Mouse (Mus musculus) liver, embryonic 15.5 days (tissue): ENCODE results near the gene Peak1. TPM values are rescaled to one million over a fixed set of nuclear protein-coding genes. Genes with fewer than 3 reads are reported as not detected.

ENCODE experiments used
- ATAC-seq: fragments of 200-750 bp; cut with Nextera tagmentation; 2 replicates; pipeline ENCODE4 v1.8.0; 2017; ENCODE audit warnings: moderate number of reproducible peaks, mild to moderate bottlenecking, moderate library complexity; ENCODE audit not compliant: insufficient read depth
- H3K27ac ChIP-seq: fragments of 300-500 bp; sonication (generic); replicated peaks from 2 replicates; pipeline ENCODE4 v1.5.1; 2015; ENCODE audit warnings: mild to moderate bottlenecking, inconsistent platforms
- H3K27me3 ChIP-seq: fragments of 300-500 bp; sonication (generic); 2 replicates; pipeline ENCODE4 v1.6.1; 2015; ENCODE audit warnings: mild to moderate bottlenecking, inconsistent platforms
- H3K36me3 ChIP-seq: fragments of 300-500 bp; sonication (generic); replicated peaks from 2 replicates; pipeline ENCODE4 v1.6.1; 2015; ENCODE audit warnings: moderate library complexity, mild to moderate bottlenecking, inconsistent platforms
- H3K4me1 ChIP-seq: fragments of 300-500 bp; sonication (generic); replicated peaks from 2 replicates; pipeline ENCODE4 v1.6.1; 2015; ENCODE audit warnings: inconsistent platforms
- H3K4me2 ChIP-seq: fragments of 300-500 bp; sonication (generic); 2 replicates; pipeline ENCODE4 v1.6.1; 2015; ENCODE audit warnings: moderate library complexity, mild to moderate bottlenecking, inconsistent platforms
- H3K4me3 ChIP-seq: fragments of 300-500 bp; sonication (generic); replicated peaks from 2 replicates; pipeline ENCODE4 v1.5.1; 2015; ENCODE audit warnings: mild to moderate bottlenecking, inconsistent platforms
- H3K9ac ChIP-seq: fragments of 300-500 bp; sonication (generic); 2 replicates; pipeline ENCODE4 v1.6.1; 2015; ENCODE audit warnings: moderate library complexity, mild to moderate bottlenecking, inconsistent platforms
- H3K9me3 ChIP-seq: fragments of 300-500 bp; sonication (generic); replicated peaks from 2 replicates; pipeline ENCODE4 v1.6.1; 2016; ENCODE audit warnings: inconsistent platforms
- WGBS: fragments of 180-500 bp; shearing (Covaris S2); methylation state at CpG from one replicate; pipeline ENCODE4 v1.1.7; 2015; ENCODE audit warnings: mixed read lengths; ENCODE audit not compliant: insufficient replicate concordance; 5-methylcytosine and 5-hydroxymethylcytosine counted together
- polyA plus RNA-seq: library from polyadenylated mRNA; unstranded; fragments of >200 nt; fragmentation: Nextera tagmentation; extraction: Ambion mirVana; gene quantifications from 2 replicates; pipeline ENCODE4 v1.2.1, GENCODE M21; 2015

Peak1 gene
- polyA plus RNA-seq, 1 experiment from 2014 or later, result 2.4 TPM

DNA sequence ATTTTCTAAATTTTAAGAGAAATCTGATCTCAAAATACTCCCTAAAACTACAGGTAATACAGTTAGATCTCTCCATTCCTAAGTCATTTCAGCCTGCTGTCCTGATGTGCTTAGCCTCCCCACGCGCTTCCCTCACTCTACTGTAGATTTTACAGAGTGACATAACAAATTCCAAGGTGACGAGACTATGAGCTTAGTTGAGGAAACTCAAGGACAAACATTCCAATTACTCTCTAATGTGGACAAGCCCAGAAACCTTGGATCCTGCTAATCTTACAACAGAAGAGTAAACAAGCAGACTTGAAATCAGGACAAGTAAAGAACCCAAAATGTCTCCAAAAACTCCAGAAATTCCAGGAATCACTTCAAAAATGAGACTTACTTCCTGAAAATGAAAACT lies 58.6 kb downstream of the Peak1 start:
- Histone ChIP-seq H3K27me3 (no peaks in the 10 kb centered on the region), H3K4me1 (no peaks in the 10 kb centered on the region), H3K36me3 (no peaks in the 10 kb centered on the region), H3K4me3 (no peak overlapping the region), H3K9me3 (no peaks in the 10 kb centered on the region), H3K4me2 (no peak overlapping the region), H3K27ac (no peak overlapping the region), H3K9ac (no peak overlapping the region)
- ATAC-seq, result no peak
- 74% methylated on average over 3 of the region's 3 CpGs for WGBS

DNA sequence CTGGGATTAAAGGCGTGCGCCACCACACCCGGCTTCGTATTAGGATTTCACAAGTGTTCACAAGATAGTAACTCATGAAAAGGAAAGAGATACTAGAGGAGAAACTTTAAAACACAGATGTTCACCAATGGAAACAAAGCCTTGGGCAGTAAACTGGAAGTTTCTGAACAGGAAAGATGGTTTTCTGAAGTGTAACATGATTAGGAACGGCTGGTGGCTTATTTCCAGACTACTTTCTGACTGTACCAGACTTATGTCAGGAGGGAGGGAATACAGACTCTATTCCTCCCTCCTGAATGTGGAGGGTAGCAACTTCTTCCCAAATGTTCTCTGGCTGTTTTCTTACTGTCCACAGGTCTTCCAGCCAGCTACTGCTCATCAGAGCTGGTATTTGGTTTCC lies 62.7 kb downstream of the Peak1 start:
- Histone ChIP-seq H3K36me3 (no peaks in the 10 kb centered on the region), H3K4me2 (no peak overlapping the region), H3K9ac (no peak overlapping the region), H3K27ac (no peak overlapping the region), H3K4me3 (no peak overlapping the region), H3K4me1 (no peaks in the 10 kb centered on the region), H3K9me3 (no peaks in the 10 kb centered on the region), H3K27me3 (no peaks in the 10 kb centered on the region)
- ATAC-seq, result no peak
- WGBS, result 82% methylated on average over 5 of the region's 5 CpGs

DNA sequence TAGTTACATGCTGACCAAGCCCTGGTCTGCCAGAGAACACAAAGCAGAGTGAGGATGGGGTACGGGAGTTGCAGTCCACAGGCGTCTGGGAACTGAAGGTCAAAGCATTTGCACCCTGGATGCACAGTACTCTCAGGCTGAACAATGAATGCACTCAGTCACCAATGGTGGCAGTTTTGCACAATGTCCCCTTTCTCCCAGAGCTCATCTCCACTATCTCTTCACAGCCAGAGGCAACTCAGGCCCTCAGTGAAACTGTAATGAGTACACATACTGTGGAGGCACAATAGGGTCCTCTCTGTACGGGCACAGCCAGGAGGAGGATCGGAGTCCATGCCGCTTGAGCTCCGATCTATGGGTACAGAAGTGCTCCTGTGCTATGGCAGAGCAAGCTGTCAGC lies 71.5 kb downstream of the Peak1 start:
- no peaks in the 10 kb centered on the region for H3K27me3 ChIP-seq
- 75% methylated on average over 6 of the region's 6 CpGs for WGBS
- H3K4me1 ChIP-seq, result no peaks in the 10 kb centered on the region
- no peak for ATAC-seq
- H3K27ac ChIP-seq, result no peak overlapping the region
- no peak overlapping the region for H3K4me2 ChIP-seq
- no peaks in the 10 kb centered on the region for H3K36me3 ChIP-seq
- no peak overlapping the region for H3K4me3 ChIP-seq
- H3K9ac ChIP-seq, result no peak overlapping the region
- H3K9me3 ChIP-seq, result no peaks in the 10 kb centered on the region

DNA sequence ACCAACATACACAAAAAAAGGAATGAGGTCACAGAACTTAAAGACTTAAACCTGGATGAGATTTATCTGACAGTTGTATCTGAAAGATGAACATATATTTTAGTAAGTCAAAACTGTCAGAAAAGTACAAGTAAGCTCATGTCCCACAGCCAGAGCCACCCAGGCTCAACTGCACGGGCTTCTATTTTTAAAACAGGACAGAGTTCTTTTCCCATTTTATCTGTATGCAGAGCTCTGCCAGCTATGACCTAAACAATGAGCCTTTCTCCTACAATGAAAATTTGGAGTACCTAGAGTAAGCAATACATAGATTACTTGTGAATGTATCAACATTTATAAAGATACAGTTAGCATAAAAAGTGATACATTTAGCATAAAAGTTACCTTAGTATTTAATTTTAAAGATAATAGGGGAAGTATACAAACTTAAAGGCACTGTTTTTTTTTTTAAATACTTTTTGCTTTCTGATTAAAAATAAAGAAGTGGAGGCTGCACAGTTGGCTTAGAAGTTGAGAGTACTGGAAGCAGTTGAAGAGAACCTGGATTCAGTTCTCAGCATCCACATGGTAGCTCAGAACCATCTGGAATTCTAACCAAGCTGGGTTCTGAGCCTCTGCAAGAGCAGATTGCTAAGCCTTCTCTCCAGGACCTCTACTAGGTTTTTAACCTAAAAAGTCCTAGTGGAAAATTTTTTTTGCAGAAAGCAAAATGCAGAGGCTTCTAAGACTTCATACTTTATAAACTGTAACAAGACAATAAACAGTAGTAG lies 78.3 kb downstream of the Peak1 start:
- WGBS, result 41% methylated on average over 1 of the region's 1 CpGs
- no peak overlapping the region for H3K4me3 ChIP-seq

DNA sequence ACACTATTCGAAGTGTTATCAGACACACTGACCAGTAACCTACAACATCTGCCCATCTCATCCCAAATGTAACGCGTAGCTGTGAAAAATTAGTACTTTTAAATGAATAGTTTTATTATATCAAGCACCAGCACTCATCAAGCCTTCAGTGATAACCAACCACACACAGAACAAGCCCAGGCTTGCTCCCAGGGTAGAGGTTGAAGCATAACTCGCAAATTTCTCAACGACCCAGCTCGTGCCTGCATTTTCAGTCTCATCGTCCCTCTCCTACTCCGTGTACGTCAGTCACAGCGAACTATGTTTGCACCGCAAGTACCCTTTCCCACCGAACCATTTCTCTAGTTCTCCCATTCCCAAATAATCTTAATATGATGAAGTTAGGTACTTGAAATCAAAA lies 83.5 kb downstream of the Peak1 start:
- Histone ChIP-seq H3K9me3 (no peaks in the 10 kb centered on the region), H3K4me1 (no peaks in the 10 kb centered on the region), H3K9ac (no peak overlapping the region), H3K27ac (no peak overlapping the region), H3K4me2 (no peak overlapping the region), H3K4me3 (no peak overlapping the region), H3K27me3 (no peaks in the 10 kb centered on the region), H3K36me3 (no peaks in the 10 kb centered on the region)
- WGBS, result 70% methylated on average over 12 of the region's 12 CpGs
- no peak for ATAC-seq

More for the DNA sequence above, 78.3 kb downstream of the Peak1 start:
- Histone ChIP-seq H3K4me1 (no peaks in the 10 kb centered on the region), H3K9ac (no peak overlapping the region), H3K27me3 (no peaks in the 10 kb centered on the region), H3K27ac (no peak overlapping the region), H3K9me3 (no peaks in the 10 kb centered on the region), H3K36me3 (no peaks in the 10 kb centered on the region), H3K4me2 (no peak overlapping the region)
- no peak for ATAC-seq

DNA sequence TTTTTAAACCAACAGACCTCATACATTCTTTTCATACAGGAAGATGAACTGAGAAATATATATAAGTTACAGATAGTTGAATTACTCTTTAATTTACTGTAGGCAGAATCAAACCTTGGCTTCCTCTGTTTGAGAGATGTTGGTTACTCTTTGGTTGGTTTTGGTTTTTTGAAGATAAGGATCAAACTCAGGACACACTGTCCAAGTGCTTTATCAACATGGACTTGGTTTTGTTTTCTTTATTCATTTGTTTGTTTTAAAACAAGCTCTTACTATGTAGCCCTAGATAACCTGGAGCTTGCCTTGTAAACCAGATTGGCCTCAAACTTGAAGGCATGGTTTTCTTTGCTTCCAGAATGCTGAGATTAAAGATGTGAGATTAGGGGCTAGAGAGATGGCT lies 85.1 kb downstream of the Peak1 start:
- Histone ChIP-seq H3K9ac (no peak overlapping the region), H3K27ac (no peak overlapping the region), H3K27me3 (no peaks in the 10 kb centered on the region), H3K4me2 (no peak overlapping the region), H3K4me3 (no peak overlapping the region), H3K36me3 (no peaks in the 10 kb centered on the region), H3K4me1 (no peaks in the 10 kb centered on the region), H3K9me3 (no peaks in the 10 kb centered on the region)
- no peak for ATAC-seq

DNA sequence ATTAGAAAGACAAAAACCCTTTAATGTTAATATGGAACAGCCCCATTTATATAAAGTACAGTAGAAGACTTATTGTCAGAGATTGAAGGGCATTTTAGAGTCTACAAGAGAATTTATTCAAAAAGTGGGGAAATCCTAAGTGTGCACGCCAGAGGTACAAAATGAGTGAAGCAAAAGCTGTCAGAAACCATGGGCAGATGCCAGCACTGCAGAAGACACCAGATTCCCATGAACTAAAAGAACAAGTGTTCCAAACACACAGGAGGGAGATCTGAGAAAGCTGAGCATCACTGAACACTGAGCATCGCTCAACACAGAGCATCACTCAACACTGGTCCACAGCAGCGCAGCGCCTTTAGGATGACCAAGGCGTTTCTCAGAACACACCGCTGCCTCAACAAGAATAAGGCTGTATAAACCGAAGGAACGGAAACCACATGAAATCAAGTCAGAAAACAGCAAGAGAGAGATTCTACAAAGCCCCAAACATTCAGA lies 91.3 kb downstream of the Peak1 start:
- H3K36me3 ChIP-seq, result no peaks in the 10 kb centered on the region
- H3K9me3 ChIP-seq, result no peaks in the 10 kb centered on the region
- H3K9ac ChIP-seq, result no peak overlapping the region
- ATAC-seq, result no peak
- no peak overlapping the region for H3K27ac ChIP-seq
- WGBS, result 77% methylated on average over 8 of the region's 8 CpGs
- H3K4me1 ChIP-seq, result no peaks in the 10 kb centered on the region
- H3K4me3 ChIP-seq, result no peak overlapping the region
- no peak overlapping the region for H3K4me2 ChIP-seq
- H3K27me3 ChIP-seq, result no peaks in the 10 kb centered on the region

DNA sequence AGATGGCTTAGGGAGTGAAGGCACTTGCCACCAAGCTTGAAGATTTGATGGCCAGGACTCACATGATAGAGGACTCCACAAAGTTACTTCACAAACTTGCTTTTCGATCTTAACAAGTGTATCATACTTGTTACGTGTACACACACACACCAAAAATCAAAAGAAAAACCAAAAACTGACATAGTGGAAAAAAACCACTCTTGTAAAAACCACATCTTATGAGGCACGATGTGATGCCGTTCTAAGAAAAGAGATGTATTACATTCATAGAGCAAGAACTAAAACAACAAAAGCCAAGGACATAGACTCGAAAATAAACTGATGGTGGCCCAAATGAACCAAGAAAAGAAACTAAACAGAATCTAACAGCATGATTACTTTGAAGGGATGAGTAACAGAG lies 92.1 kb downstream of the Peak1 start:
- no peak overlapping the region for H3K9ac ChIP-seq
- no peak for ATAC-seq
- no peak overlapping the region for H3K27ac ChIP-seq
- no peaks in the 10 kb centered on the region for H3K4me1 ChIP-seq
- no peak overlapping the region for H3K4me3 ChIP-seq
- WGBS, result 71% methylated on average over 5 of the region's 5 CpGs
- H3K9me3 ChIP-seq, result no peaks in the 10 kb centered on the region
- no peak overlapping the region for H3K4me2 ChIP-seq
- H3K27me3 ChIP-seq, result no peaks in the 10 kb centered on the region
- H3K36me3 ChIP-seq, result no peaks in the 10 kb centered on the region

DNA sequence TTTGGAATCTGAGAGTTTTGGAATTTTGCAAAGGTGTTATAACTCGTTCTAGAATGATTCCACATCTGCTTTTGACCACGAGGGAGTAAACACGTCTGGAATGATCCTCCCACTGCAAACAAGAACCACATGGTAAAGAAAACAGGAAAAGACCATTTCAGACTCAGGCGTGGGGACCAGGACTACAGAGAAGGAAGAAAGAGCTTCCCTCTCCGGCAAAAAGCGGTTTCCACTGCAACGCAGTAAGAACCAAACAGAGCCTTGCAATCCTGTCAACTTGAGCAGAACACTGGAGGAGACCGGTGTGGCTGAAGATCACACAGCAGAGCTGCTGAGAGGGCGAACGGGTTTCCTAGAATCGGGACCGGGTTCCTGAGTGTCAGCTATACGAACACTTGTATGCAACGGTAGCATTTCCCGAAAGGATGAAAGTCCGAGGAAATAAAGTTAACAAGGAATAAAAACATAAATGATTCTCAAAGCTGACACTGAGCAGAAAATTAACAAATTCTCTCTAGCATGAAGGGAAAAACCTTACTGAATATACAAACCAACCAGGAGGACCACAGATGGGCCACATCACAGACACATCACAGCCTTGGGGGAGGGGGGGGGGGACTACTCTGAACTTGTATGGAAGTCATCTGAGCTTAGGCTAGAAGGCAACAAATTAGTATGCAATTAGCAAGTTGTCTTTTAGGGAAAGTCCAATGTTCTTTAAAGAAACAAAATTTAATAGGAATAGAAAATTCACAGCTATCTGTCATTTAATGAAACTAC lies 93.1 kb downstream of the Peak1 start:
- Histone ChIP-seq H3K9ac (no peak overlapping the region), H3K4me3 (no peak overlapping the region), H3K9me3 (no peaks in the 10 kb centered on the region), H3K27me3 (no peaks in the 10 kb centered on the region), H3K4me2 (no peak overlapping the region), H3K27ac (no peak overlapping the region), H3K4me1 (no peaks in the 10 kb centered on the region), H3K36me3 (no peaks in the 10 kb centered on the region)
- 33% methylated on average over 16 of the region's 16 CpGs for WGBS
- no peak for ATAC-seq

DNA sequence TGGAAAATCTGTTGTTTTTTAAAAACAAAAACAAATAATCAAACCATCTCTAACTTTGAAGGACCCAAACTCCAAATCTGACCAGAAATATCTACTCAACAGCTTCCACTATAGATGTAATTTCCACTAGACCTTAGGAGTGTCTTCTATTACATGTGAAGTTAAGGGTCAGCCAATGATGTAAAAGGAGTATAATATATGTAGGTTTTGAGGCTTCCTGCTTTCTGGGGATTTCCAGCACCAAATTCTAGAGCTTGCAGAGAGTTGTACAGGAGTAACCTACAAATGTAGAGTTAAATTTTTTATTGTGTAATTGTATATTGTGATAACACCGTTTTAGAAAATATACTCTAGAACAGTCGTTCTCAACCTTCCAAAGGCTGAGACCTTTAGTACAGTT lies 96.6 kb downstream of the Peak1 start:
- H3K27me3 ChIP-seq, result no peaks in the 10 kb centered on the region
- no peak overlapping the region for H3K4me2 ChIP-seq
- H3K4me1 ChIP-seq, result no peaks in the 10 kb centered on the region
- no peak overlapping the region for H3K27ac ChIP-seq
- 66% methylated on average over 2 of the region's 2 CpGs for WGBS
- no peak for ATAC-seq
- no peak overlapping the region for H3K9ac ChIP-seq
- H3K4me3 ChIP-seq, result no peak overlapping the region
- H3K9me3 ChIP-seq, result no peaks in the 10 kb centered on the region
- H3K36me3 ChIP-seq, result no peaks in the 10 kb centered on the region

DNA sequence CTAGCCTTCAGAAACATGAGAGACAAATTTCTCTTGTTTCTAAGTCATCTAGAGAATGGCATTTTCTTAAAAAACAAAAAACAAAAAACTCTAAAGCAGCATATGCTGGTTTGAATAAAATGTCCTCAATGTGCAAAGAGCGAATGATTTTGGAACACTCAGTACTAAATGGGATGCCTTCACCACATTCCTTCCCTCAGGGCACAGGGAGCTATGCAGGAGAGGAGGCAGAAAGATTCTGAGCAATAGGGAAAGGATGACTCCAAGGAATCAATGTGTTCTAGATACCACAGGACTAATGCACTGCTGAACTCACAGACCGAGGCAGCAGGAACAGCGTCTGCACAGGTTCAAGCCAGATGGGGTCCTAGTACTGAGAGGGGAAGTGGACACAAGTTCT lies 103.5 kb downstream of the Peak1 start:
- H3K36me3 ChIP-seq, result no peaks in the 10 kb centered on the region
- no peak for ATAC-seq
- H3K4me2 ChIP-seq, result no peak overlapping the region
- 55% methylated on average over 3 of the region's 3 CpGs for WGBS
- H3K4me3 ChIP-seq, result no peak overlapping the region
- no peak overlapping the region for H3K27ac ChIP-seq
- no peak overlapping the region for H3K9ac ChIP-seq
- H3K4me1 ChIP-seq, result no peaks in the 10 kb centered on the region
- no peaks in the 10 kb centered on the region for H3K9me3 ChIP-seq
- no peaks in the 10 kb centered on the region for H3K27me3 ChIP-seq
